Mouse (Mus musculus): ENCODE measurements around the gene Sgo2a. TPM values are rescaled to one million over a fixed set of nuclear protein-coding genes. Genes with fewer than 3 reads are reported as not detected.

Gene Sgo2a
- total RNA-seq, 1 experiment, result 29.6 TPM

DNA sequence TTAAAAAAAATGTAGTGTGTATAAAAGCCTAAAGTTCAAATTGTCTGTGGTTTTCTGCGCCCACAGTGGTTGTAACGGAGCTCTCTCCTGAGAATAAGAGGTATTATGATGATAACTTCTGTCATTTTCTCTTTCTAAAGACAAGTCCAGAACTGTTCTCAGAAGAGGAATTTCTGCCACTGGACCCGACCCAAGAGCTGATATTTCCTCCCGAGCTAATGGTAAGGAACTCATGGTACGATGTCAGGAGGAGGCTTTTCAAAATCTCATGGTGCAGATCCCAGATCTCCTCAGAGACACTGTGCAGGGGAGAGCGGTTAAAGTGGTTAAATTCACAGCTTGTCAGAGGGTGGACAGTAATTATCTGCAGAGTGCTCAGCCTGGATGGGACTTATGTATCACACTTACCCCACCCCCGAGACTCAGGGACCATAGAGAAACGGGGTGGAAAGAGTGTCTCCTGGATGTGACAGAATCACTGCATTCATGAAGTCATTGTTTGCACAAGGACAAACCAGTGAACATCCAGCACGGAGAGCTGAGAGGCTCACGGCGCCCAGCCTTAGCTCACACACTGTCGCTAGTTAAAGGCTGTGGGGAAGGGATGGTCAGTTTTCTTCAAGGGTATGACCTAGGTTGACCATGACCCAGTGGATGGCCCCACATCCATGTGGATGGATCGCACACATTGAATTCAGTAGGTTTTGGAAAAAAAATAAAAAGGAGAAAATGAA, 60.5 kb downstream of the Sgo2a start:
- Histone ChIP-seq H3K27ac (ENCODE audit: insufficient read depth, low read depth, low read length, poor library complexity, severe bottlenecking) (no peak overlapping the region), H3K36me3 (ENCODE audit: control insufficient read depth, insufficient read depth, low read length, poor library complexity, severe bottlenecking) (no peaks in the 10 kb centered on the region), H3K4me3 (ENCODE audit: insufficient read depth in 1 of 2, low read depth in 1 of 2, low read length in 2 of 2, poor library complexity in 1 of 2, severe bottlenecking in 1 of 2) (no peak overlapping the region), H3K9me3 (ENCODE audit: control insufficient read depth, insufficient read depth, low read depth, low read length) (no peaks in the 10 kb centered on the region), H3K9ac (ENCODE audit: insufficient read depth, low read depth, low read length, poor library complexity, severe bottlenecking) (no peak overlapping the region), H3K4me1 (ENCODE audit: control insufficient read depth in 2 of 2, insufficient read depth in 2 of 2, low read length in 2 of 2, poor library complexity in 1 of 2) (no peaks in the 10 kb centered on the region)
- in situ Hi-C loops (cut with MboI; ENCODE audit: low sequenced_read_pairs in 2 of 2, unreplicated experiment in 2 of 2), result no loop called here
- no peak for TF ChIP-seq ZC3H11A (IDR thresholded peaks at IDR 0.05; ENCODE audit: borderline replicate concordance, low read depth, low read length)
- TF ChIP-seq ZNF384 (IDR thresholded peaks at IDR 0.05; ENCODE audit: low read depth, low read length), result no peak
- TF ChIP-seq CHD2 (IDR thresholded peaks at IDR 0.05; ENCODE audit: low read depth, low read length), result no peak
- TF ChIP-seq HCFC1 (IDR thresholded peaks at IDR 0.05; ENCODE audit: borderline replicate concordance, insufficient read depth, low read length), result no peak
- TF ChIP-seq MAFK (IDR thresholded peaks at IDR 0.05; ENCODE audit: insufficient read depth, low read depth, low read length), result no peak
- no peak for DNase-seq (ENCODE audit: low read depth, low spot score)

DNA sequence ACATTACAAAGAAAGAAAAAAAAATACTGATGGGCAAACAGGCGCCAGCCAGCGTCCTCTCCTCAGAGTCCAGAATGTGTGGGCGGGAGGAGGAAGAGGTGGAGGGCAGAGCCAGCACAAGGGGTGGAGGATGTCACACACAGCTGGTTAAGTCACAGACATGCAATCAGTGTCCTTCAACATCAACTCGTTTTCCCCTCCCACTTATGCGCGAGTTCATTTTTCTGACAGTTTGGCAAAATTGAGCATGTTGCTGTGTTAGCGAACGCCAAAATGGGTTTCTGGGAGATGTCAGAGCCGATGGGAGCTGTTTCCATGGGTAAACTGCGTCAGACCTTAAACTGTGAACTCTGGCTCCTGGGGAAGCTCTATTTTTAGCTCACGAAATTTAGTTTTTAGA, 61.2 kb downstream of the Sgo2a start:
- Histone ChIP-seq H3K36me3 (ENCODE audit: control insufficient read depth, insufficient read depth, low read length, poor library complexity, severe bottlenecking) (no peaks in the 10 kb centered on the region), H3K9ac (ENCODE audit: insufficient read depth, low read depth, low read length, poor library complexity, severe bottlenecking) (no peak overlapping the region), H3K9me3 (ENCODE audit: control insufficient read depth, insufficient read depth, low read depth, low read length) (no peaks in the 10 kb centered on the region), H3K27ac (ENCODE audit: insufficient read depth, low read depth, low read length, poor library complexity, severe bottlenecking) (no peak overlapping the region), H3K4me3 (ENCODE audit: insufficient read depth in 1 of 2, low read depth in 1 of 2, low read length in 2 of 2, poor library complexity in 1 of 2, severe bottlenecking in 1 of 2) (no peak overlapping the region), H3K4me1 (ENCODE audit: control insufficient read depth in 2 of 2, insufficient read depth in 2 of 2, low read length in 2 of 2, poor library complexity in 1 of 2) (no peaks in the 10 kb centered on the region)
- TF ChIP-seq CHD2 (IDR thresholded peaks at IDR 0.05; ENCODE audit: low read depth, low read length), result no peak
- no peak for TF ChIP-seq MAFK (IDR thresholded peaks at IDR 0.05; ENCODE audit: insufficient read depth, low read depth, low read length)
- TF ChIP-seq ZNF384 (IDR thresholded peaks at IDR 0.05; ENCODE audit: low read depth, low read length), result no peak
- no peak for TF ChIP-seq HCFC1 (IDR thresholded peaks at IDR 0.05; ENCODE audit: borderline replicate concordance, insufficient read depth, low read length)
- no peak for TF ChIP-seq ZC3H11A (IDR thresholded peaks at IDR 0.05; ENCODE audit: borderline replicate concordance, low read depth, low read length)
- no peak for DNase-seq (ENCODE audit: low read depth, low spot score)
- in situ Hi-C loops (cut with MboI; ENCODE audit: low sequenced_read_pairs in 2 of 2, unreplicated experiment in 2 of 2), result no loop called here

DNA sequence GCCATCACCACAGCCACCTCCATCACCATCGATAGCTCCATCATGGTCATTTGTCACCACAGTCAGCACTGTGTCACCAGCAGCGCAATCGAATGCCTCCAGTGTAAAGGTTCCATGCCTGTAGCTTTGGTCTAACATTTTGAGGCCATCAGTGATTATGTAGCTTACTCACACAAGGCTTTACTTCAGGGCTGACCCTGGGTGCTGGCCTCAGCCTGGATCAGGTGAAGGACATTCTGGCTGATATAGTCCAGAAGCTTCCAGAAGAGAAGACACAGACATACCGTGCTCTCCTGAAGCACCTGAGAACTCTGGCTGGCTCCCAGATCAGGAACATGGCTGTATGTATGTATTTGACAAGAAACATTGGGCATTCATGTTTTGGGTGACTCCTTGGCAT, 63.1 kb downstream of the Sgo2a start:
- Histone ChIP-seq H3K4me1 (ENCODE audit: control insufficient read depth in 2 of 2, insufficient read depth in 2 of 2, low read length in 2 of 2, poor library complexity in 1 of 2) (no peaks in the 10 kb centered on the region), H3K9me3 (ENCODE audit: control insufficient read depth, insufficient read depth, low read depth, low read length) (no peaks in the 10 kb centered on the region), H3K4me3 (ENCODE audit: insufficient read depth in 1 of 2, low read depth in 1 of 2, low read length in 2 of 2, poor library complexity in 1 of 2, severe bottlenecking in 1 of 2) (no peak overlapping the region), H3K9ac (ENCODE audit: insufficient read depth, low read depth, low read length, poor library complexity, severe bottlenecking) (no peak overlapping the region), H3K36me3 (ENCODE audit: control insufficient read depth, insufficient read depth, low read length, poor library complexity, severe bottlenecking) (no peaks in the 10 kb centered on the region), H3K27ac (ENCODE audit: insufficient read depth, low read depth, low read length, poor library complexity, severe bottlenecking) (no peak overlapping the region)
- in situ Hi-C loops (cut with MboI; ENCODE audit: low sequenced_read_pairs in 2 of 2, unreplicated experiment in 2 of 2), result no loop called here
- TF ChIP-seq ZC3H11A (IDR thresholded peaks at IDR 0.05; ENCODE audit: borderline replicate concordance, low read depth, low read length), result no peak
- DNase-seq (ENCODE audit: low read depth, low spot score), result no peak

DNA sequence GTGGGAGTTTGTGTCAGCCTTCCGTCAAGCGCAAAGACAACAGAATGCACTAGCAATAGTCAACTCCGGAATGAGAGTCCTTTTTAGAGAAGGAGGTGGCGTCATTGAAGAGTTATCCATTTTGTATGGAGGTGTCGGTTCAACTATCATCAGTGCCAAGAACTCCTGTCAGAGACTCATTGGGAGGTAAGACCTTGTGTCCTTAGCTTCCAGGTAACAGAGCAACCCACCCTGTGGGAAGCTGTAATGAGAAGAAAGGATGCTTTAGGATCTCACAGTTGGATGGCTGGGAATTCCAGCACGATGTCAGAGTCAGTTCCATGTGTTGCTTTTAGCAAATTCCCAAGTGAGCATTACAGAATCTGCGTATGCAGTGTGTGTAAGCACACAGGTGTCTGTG, 66.4 kb downstream of the Sgo2a start:
- no peaks in the 10 kb centered on the region for H3K36me3 ChIP-seq (ENCODE audit: control insufficient read depth, insufficient read depth, low read length, poor library complexity, severe bottlenecking)
- DNase-seq (ENCODE audit: low read depth, low spot score), result no peak
- in situ Hi-C loops (cut with MboI; ENCODE audit: low sequenced_read_pairs in 2 of 2, unreplicated experiment in 2 of 2), result no loop called here
- H3K4me1 ChIP-seq (ENCODE audit: control insufficient read depth in 2 of 2, insufficient read depth in 2 of 2, low read length in 2 of 2, poor library complexity in 1 of 2), result no peaks in the 10 kb centered on the region
- no peak overlapping the region for H3K4me3 ChIP-seq (ENCODE audit: insufficient read depth in 1 of 2, low read depth in 1 of 2, low read length in 2 of 2, poor library complexity in 1 of 2, severe bottlenecking in 1 of 2)
- H3K9me3 ChIP-seq (ENCODE audit: control insufficient read depth, insufficient read depth, low read depth, low read length), result no peaks in the 10 kb centered on the region
- TF ChIP-seq HCFC1 (IDR thresholded peaks at IDR 0.05; ENCODE audit: borderline replicate concordance, insufficient read depth, low read length) (no peak), ZC3H11A (IDR thresholded peaks at IDR 0.05; ENCODE audit: borderline replicate concordance, low read depth, low read length) (no peak), ZNF384 (IDR thresholded peaks at IDR 0.05; ENCODE audit: low read depth, low read length) (no peak), CHD2 (IDR thresholded peaks at IDR 0.05; ENCODE audit: low read depth, low read length) (no peak), MAFK (IDR thresholded peaks at IDR 0.05; ENCODE audit: insufficient read depth, low read depth, low read length) (no peak)
- no peak overlapping the region for H3K27ac ChIP-seq (ENCODE audit: insufficient read depth, low read depth, low read length, poor library complexity, severe bottlenecking)
- H3K9ac ChIP-seq (ENCODE audit: insufficient read depth, low read depth, low read length, poor library complexity, severe bottlenecking), result no peak overlapping the region

DNA sequence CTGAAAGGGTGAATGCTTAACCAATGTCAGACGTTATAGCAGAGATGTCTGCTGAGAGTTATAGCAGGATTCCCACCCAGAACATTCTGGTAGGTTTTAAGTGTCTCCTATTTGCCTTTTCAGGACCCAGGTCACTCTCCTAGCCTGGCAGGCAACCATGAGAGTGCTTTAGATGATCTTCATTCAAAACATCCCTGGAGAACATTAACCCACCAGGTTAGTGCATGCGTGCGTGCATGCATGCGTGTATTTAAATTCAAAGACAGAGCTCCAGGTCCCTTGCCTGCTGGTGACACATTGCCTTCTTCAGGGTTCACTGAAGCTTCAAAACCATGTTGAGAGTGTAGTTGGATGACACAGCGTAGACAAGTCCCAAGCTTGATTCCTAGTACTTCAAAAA, 69.4 kb downstream of the Sgo2a start:
- no peak for DNase-seq (ENCODE audit: low read depth, low spot score)
- no peak for TF ChIP-seq CHD2 (IDR thresholded peaks at IDR 0.05; ENCODE audit: low read depth, low read length)
- no peak for TF ChIP-seq ZC3H11A (IDR thresholded peaks at IDR 0.05; ENCODE audit: borderline replicate concordance, low read depth, low read length)
- no peak overlapping the region for H3K27ac ChIP-seq (ENCODE audit: insufficient read depth, low read depth, low read length, poor library complexity, severe bottlenecking)
- in situ Hi-C loops (cut with MboI; ENCODE audit: low sequenced_read_pairs in 2 of 2, unreplicated experiment in 2 of 2), result no loop called here
- H3K36me3 ChIP-seq (ENCODE audit: control insufficient read depth, insufficient read depth, low read length, poor library complexity, severe bottlenecking), result no peaks in the 10 kb centered on the region
- no peaks in the 10 kb centered on the region for H3K4me1 ChIP-seq (ENCODE audit: control insufficient read depth in 2 of 2, insufficient read depth in 2 of 2, low read length in 2 of 2, poor library complexity in 1 of 2)
- no peaks in the 10 kb centered on the region for H3K9me3 ChIP-seq (ENCODE audit: control insufficient read depth, insufficient read depth, low read depth, low read length)
- no peak overlapping the region for H3K9ac ChIP-seq (ENCODE audit: insufficient read depth, low read depth, low read length, poor library complexity, severe bottlenecking)
- no peak overlapping the region for H3K4me3 ChIP-seq (ENCODE audit: insufficient read depth in 1 of 2, low read depth in 1 of 2, low read length in 2 of 2, poor library complexity in 1 of 2, severe bottlenecking in 1 of 2)

Measured in ES-E14 (cell line).